Mouse (Mus musculus): ENCODE data around the gene Mrps2. TPM values are rescaled to one million over a fixed set of nuclear protein-coding genes. Genes with fewer than 3 reads are reported as not detected.

The Mrps2 gene
- 10 to 100 TPM; 27.4 to 34.1 TPM for polyA plus RNA-seq (2017; shearing (Covaris generic))

DNA sequence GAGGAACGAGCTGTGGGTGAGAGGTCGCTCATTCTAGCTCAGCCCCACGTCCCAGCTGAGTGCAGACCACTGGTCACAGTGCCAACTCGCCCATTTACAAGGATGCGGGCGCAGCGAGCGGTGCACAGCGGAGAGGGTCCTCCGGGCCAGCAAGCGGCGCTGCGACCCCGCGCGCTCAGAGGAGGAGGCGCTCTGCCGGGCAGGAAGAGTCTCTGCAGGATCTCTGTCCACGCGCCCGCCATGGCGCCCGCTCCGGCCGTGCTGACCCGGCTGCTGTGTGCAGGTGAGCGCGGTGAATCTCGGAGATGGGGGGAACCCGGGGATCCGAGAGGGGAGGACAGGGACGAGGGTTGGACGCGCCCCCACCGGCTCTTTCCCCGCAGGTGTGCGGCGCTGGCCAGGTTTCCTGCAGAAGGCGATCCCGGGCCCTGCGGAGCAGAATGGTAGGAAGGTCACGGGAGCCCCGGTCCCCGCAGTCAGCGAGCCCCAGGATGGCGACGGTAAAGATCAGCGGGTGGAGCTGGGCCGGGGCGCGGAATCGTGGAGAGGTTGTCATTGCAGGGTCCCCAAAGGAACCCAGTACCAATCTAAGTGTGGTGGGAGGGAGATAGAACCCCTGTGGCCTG is at the start of gene Mrps2:
TSS of gene Mrps2 (plus strand) at position 207 of the 626 bp plus-strand sequence.

DNA sequence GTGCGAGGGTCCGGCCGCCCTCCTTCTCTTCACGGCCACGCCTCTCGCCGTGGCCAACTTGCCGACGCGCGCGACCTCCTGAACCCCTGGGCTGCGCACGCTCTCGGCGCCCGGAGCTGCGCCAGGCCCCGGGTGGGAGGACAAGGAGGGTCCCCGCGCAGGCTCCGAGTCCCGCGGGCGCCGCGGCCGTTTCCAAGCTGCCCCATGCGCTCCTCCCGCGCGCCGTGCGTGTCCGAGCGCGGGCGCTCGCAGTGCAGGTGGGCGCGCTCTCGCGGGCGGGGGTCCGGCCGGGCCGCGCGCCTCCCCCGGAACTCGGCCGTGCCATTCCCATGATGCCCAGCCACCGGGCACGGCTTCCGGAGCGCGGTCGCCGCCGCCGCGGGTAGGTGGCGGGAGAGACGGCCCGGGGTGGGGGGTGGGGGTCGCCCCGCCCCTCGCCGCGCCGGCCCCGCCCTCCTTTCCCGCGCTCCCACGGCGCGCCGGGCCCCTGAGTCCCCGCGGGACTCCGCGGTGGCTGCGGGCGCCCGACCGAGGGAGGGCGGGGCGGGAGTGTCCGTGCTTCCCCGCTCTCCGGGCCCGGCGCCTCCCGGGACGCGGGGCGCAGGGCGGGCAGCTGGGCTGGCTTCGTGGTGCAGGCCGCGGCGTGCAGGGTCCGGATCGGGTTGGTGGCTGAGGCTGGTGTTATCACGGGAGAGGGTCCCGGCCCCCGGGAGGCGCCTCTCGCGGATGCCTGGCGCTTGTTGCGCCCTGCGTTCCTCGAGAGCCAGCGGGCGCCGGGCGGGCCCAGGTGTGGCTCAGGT is 21.2 kb upstream of the Mrps2 start, which contains the start of gene Ppp1r26:
TSS of gene Ppp1r26 (plus strand) at position 286 of the 800 bp plus-strand sequence.

DNA sequence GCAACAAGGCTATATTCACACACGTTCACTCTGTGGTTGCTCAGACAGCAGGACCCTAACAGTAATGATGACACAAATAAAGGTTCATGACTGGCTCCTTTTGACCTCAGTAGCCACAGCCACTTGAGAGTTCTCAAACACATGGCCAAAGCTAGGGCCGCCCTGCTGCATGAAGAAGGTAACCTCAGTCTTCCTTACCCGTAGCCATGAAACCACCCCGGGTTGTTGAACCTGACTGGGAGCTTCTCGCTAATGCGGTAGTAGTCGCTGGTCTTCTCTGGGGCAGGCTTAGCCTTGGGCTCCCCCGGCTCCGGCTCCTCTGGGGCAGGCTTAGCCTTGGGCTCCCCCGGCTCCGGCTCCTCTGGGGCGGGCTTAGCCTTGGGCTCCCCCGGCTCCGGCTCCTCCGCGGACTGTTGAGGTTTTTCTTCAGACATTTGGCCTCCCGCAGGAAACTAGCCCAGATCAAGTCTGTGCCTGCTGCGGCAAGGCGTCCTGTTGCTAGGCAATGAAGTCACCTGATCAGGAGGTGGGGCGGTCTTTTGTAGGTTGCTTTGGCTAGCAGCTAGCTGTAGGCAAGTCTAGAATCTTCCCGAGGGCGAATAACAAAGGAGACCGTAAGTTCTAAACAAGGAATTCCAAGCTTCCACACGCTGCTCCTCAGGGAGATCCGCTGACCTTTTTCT is 1.9 kb upstream of the Mrps2 start, which contains the start of gene 1700007K13Rik:
TSS of gene 1700007K13Rik (minus strand) at position 497 of the 683 bp plus-strand sequence.

DNA sequence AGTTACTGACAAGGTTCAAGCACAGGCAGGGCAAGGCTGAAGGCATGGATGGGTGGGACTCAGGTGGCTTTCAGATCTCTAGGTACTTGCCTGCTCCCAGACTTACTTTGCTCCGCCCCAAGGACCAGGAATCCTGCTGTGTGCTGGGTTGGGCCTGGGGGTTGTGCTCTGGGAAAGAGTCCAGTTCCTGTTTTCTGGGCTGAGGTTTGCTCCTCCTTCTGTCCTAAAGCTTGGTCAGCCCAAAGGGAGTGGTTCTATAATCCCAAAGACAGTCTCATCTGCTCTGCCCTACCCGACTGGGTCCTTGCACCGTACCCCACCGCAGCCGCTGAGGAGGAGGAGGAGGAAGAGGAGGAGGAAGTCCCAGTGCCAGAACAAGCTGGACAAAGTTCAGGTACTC is 28.8 kb downstream of the Mrps2 start, which contains the start of gene Gbgt1:
TSS of gene Gbgt1 (plus strand) at position 221 of the 400 bp plus-strand sequence.

DNA sequence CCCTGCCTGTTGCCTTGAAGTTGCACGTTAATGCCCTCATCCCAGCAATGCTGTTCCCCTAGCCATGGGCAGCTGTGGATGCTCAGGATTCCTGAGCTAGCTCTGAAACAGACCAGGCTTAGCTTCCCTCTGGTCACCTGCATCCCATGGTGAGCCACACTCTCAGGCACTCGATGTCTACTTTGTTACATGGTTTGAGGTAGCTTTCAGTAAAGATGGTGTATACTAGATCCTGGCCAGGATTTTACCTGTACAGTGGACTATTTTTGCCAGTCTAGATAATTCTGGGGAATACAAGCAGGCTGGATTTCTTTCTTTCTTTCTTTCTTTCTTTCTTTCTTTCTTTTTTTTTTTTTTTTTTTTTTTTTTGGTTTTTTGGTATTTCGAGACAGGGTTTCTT is 37.9 kb downstream of the Mrps2 start, which contains the start of gene Gm10134:
TSS of gene Gm10134 (plus strand) at position 301 of the 400 bp plus-strand sequence.

DNA sequence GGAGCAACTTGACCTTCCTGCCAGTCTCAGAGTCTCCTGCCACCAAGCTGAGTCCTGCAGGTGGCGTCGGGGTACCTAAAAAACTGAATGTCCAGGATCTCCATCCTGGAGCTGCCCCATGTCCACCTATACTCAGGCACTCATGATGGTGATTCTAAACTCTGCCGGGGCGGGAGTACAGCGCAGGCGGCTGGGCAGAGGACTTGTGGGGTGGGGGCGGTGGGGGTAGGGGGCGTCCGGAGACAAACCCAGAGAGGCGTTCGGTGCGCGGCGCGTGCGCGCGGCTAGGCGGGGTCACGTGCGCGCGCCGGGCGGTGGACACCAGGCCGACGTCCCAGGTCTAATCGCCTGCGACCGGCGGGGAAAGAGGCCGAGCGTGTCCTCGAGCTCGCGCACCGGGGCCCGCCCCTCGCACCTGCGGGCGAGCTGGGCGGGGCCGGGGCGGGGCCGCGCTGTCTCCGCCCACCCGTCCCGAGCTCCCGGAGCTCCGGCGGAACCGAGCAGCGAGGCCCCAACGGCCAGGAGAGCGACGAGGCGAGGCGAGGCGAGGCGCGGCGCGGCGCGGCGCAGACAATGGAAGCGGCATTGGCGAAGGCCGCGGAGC is 45.0 kb downstream of the Mrps2 start, which contains the start of gene Ralgds:
TSS of gene Ralgds (plus strand) at position 328 of the 604 bp plus-strand sequence.

Other genes starting within 250 kb of the Mrps2 start
- gene Ppp1r26, start 21.3 kb upstream of the Mrps2 start, polyA plus RNA-seq (2017; shearing (Covaris generic)), result not detected
- under 1 TPM in 1 of 2 experiments, not detected in 1; 0.64 TPM for gene 1700007K13Rik, start 1.7 kb upstream of the Mrps2 start, polyA plus RNA-seq (2017; shearing (Covaris generic))
- gene Gbgt1, start 28.8 kb downstream of the Mrps2 start, polyA plus RNA-seq (2017; shearing (Covaris generic)), result under 1 TPM in 1 of 2 experiments, not detected in 1; 0.12 TPM
- under 1 TPM; 0.78 to 0.84 TPM for gene Gm10134, start 38.0 kb downstream of the Mrps2 start, polyA plus RNA-seq (2017; shearing (Covaris generic))
- 10 to 100 TPM; 14.1 to 38.3 TPM for gene Ralgds, start 45.1 kb downstream of the Mrps2 start, polyA plus RNA-seq (2017; shearing (Covaris generic))
- gene Cel, start 95.3 kb downstream of the Mrps2 start, polyA plus RNA-seq (2017; shearing (Covaris generic)), result under 1 TPM in 1 of 2 experiments, not detected in 1; 0.25 TPM
- gene Gtf3c5, start 115.7 kb downstream of the Mrps2 start, polyA plus RNA-seq (2017; shearing (Covaris generic)), result 10 to 100 TPM; 14.2 to 23.5 TPM
- gene Gfi1b, start 153.9 kb downstream of the Mrps2 start, polyA plus RNA-seq (2017; shearing (Covaris generic)), result 1 to 10 TPM in 1 of 2 experiments, not detected in 1; 2.0 TPM
- gene Tsc1, start 173.2 kb downstream of the Mrps2 start, polyA plus RNA-seq (2017; shearing (Covaris generic)), result 10 to 100 TPM; 24.0 to 26.5 TPM
- not detected for gene Spaca9, start 231.7 kb downstream of the Mrps2 start, polyA plus RNA-seq (2017; shearing (Covaris generic))
- gene Ak8, start 232.1 kb downstream of the Mrps2 start, polyA plus RNA-seq (2017; shearing (Covaris generic)), result under 1 TPM in 1 of 2 experiments, not detected in 1; 0.50 TPM

All from activated CD4-positive, CD25-positive, alpha-beta regulatory T cell (primary cell).